Mouse (Mus musculus) liver, embryonic 11.5 days (tissue): ENCODE measurements around the gene Cage1. TPM values are rescaled to one million over a fixed set of nuclear protein-coding genes. Genes with fewer than 3 reads are reported as not detected.

Experiments
- ATAC-seq: fragments of 200-750 bp; cut with Nextera tagmentation; replicated peaks from 2 replicates; pipeline ENCODE4 v1.8.0; 2017; ENCODE audit warnings: moderate number of reproducible peaks, mild to moderate bottlenecking, moderate TSS enrichment, moderate library complexity; ENCODE audit not compliant: low FRiP score
- DNase-seq: peaks from one replicate; pipeline ENCODE4 v3.0.0-alpha.2; 2017; ENCODE audit warnings: low spot score
- H3K27ac ChIP-seq: fragments of 300-500 bp; sonication (generic); 2 replicates; pipeline ENCODE4 v1.5.1; 2014; ENCODE audit warnings: mild to moderate bottlenecking, low read depth, low read length, control low read depth
- H3K27me3 ChIP-seq: fragments of 300-500 bp; sonication (generic); replicated peaks from 2 replicates; pipeline ENCODE4 v1.6.1; 2014; ENCODE audit warnings: low read length, mixed read lengths; ENCODE audit not compliant: control insufficient read depth, insufficient read depth
- H3K36me3 ChIP-seq: fragments of 300-500 bp; sonication (generic); 2 replicates; pipeline ENCODE4 v1.6.1; 2014; ENCODE audit warnings: mild to moderate bottlenecking, low read length, moderate library complexity, mixed read lengths; ENCODE audit not compliant: control insufficient read depth, insufficient read depth
- H3K4me1 ChIP-seq: fragments of 300-500 bp; sonication (generic); replicated peaks from 2 replicates; pipeline ENCODE4 v1.6.1; 2014; ENCODE audit warnings: low read length, mixed read lengths; ENCODE audit not compliant: control insufficient read depth, insufficient read depth
- H3K4me2 ChIP-seq: fragments of 300-500 bp; sonication (generic); 2 replicates; pipeline ENCODE4 v1.6.1; 2014; ENCODE audit warnings: mild to moderate bottlenecking, control low read depth, moderate library complexity
- H3K4me3 ChIP-seq: fragments of 300-500 bp; sonication (generic); 2 replicates; pipeline ENCODE4 v1.5.1; 2014; ENCODE audit warnings: low read depth, low read length, control low read depth
- H3K9ac ChIP-seq: fragments of 300-500 bp; sonication (generic); 2 replicates; pipeline ENCODE4 v1.6.1; 2014; ENCODE audit warnings: low read depth, low read length, control low read depth
- H3K9me3 ChIP-seq: fragments of 300-500 bp; sonication (generic); 2 replicates; pipeline ENCODE4 v1.6.1; 2016; ENCODE audit warnings: low read length, inconsistent platforms, mixed read lengths; ENCODE audit not compliant: control insufficient read depth
- WGBS: fragments of 180-500 bp; shearing (Covaris S2); extraction: QIAGEN DNeasy Blood & Tissue Kit; methylation state at CpG from one replicate; pipeline ENCODE4 v1.1.7; 2014; 5-methylcytosine and 5-hydroxymethylcytosine counted together
- polyA plus RNA-seq: library from polyadenylated mRNA; unstranded; fragments of >200 nt; fragmentation: Nextera tagmentation; extraction: Ambion mirVana; gene quantifications from 2 replicates; pipeline ENCODE4 v1.2.1, GENCODE M21; 2014

Cage1 gene
- polyA plus RNA-seq, 1 experiment from 2014 or later = 0.96 TPM

DNA sequence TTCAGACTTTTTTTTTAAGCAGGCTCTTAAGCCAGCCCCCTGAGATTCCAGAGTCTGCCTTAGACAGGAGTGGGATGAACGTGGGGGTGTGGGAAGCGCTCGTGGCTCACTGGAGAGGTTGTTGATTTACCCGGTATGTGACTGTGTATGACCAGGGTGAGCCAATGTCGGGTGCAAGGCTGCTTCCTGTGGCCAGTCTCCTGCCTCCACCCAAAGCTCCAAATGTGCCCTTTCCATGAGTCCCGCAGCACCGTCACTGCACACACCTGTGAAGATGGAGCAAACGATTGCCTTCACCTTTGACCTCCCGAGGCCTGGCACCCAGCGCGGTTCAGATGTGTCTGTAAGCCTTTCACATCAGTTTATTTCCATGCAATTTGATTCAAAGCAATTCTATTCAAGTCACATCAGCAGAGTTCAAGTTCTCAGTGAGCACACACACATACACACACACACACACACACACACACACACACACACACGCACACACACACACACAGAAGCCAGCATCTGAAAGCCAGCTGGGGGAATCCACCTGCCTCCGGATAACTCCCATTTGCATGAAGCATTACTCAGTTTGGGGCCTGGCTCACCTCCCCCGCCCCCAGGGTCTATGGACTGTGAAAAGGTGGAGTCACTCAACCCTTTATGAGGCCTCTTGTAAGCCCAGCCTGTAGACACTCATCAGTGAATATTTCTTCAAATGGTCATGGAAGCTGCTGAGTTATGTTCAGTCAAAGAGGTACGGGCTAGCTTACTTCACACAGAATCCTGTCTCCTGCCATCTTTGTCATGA lies 70.4 kb downstream of the Cage1 start:
- no peak for ATAC-seq
- no peaks in the 10 kb centered on the region for H3K27me3 ChIP-seq
- no peak overlapping the region for H3K9ac ChIP-seq
- no peak overlapping the region for H3K4me2 ChIP-seq
- WGBS = 72% methylated on average over 15 of the region's 15 CpGs
- peaks cover 38% of the 10 kb centered on the region for H3K4me1 ChIP-seq
- no peak for DNase-seq
- no peak overlapping the region for H3K4me3 ChIP-seq
- H3K27ac ChIP-seq = 0 out of 2 replicates have a peak overlapping the region, but pooled peaks have one; percentile 28
- no peaks in the 10 kb centered on the region for H3K9me3 ChIP-seq
- no peaks in the 10 kb centered on the region for H3K36me3 ChIP-seq

DNA sequence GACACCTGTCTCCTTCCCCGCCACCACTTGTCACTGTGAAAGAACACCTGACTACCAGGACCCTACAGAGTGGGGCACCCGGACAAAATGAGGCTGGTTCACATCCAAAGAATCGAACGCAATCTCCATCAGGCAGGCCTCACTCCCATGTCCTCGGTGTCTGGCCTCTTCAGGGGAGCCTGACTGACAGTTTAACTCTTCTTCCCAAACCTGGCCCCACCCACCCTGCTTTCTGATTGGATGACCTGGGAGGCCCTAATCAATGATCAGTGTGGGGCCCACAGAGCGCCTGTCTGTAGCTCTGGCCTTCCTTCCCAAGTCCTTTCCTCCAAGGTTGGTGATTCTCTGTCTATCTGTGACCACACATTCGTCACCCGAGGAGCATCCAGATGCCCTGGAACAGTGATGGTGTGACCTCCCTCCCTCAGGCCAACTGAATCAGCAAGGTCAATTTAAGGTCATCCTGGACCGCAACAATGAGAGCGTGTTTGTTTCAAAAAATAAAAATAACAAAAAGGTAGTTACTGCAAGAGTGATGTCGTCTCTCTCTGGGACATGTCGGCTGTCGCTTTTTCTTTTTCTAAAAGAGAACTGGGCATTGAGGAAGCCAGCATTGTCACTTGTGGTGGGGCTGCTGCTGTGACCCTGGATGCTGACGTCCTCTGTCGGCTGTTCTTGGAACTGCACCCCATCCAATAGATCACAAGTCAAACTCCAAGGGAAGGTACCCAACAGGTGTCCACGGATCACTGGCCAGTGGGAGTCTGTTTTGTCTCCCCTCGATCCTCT lies 71.5 kb downstream of the Cage1 start:
- H3K4me3 ChIP-seq = peak overlapping the region; percentile 26
- no peaks in the 10 kb centered on the region for H3K36me3 ChIP-seq
- H3K9me3 ChIP-seq = no peaks in the 10 kb centered on the region
- DNase-seq (peak; percentile 66), ATAC-seq (peak; percentile 93)
- H3K9ac ChIP-seq = peak overlapping the region; percentile 65
- peak overlapping the region; percentile 82 for H3K27ac ChIP-seq
- H3K4me2 ChIP-seq = peak overlapping the region; percentile 79
- peaks cover 38% of the 10 kb centered on the region for H3K4me1 ChIP-seq
- 24% methylated on average over 17 of the region's 17 CpGs for WGBS
- H3K27me3 ChIP-seq = no peaks in the 10 kb centered on the region

DNA sequence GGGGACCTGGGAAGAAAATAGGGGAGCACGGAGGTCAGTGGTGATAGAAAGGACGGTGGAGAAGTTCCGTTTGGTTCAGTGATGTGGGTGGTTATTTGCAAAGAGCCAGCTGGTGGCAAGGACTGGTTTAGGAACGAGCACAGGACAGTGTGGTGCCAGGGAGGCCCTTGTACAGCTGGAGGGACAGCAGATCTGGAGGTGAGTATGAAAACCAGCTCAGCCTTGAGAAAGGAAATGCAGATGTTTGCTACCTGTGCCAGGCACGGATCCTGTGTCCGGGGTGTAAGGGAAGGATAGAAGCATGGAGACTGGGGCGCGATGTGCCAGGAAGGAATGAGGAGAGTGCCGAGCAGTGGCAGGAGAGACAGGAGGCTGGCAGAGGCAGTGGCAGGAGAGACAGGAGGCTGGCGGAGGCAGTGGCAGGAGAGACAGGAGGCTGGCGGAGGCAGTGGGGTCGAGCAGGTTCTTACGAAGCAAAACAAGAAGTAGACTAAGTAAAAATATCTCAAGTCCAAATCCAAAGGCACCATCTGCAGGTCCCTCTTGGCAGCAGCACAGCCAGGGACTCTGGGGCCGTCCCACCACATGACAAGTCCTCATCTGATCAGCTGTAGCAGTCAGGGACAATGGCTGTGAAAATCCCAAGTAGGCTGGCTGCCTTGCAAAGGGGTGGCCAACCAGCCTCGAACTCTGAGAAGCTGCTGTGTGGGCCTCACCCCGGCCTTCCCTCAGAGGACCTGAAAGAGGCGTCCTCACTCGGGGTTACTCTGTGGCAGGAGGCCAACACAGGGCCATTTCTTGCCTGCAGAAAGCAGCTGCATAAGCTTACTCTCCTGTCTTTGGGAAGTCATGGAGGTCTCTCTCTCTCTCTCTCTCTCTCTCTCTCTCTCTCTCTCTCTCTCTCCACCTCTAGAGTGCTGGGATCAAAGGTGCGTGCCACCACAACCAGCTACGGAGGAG lies 72.5 kb downstream of the Cage1 start:
- peak overlapping the region; percentile 82 for H3K27ac ChIP-seq
- H3K27me3 ChIP-seq = no peaks in the 10 kb centered on the region
- peak overlapping the region; percentile 51 for H3K4me3 ChIP-seq
- H3K9me3 ChIP-seq = no peaks in the 10 kb centered on the region
- DNase-seq (no peak), ATAC-seq (peak; percentile 20)
- H3K4me1 ChIP-seq = peaks cover 39% of the 10 kb centered on the region
- peak overlapping the region; percentile 65 for H3K9ac ChIP-seq
- peak overlapping the region; percentile 79 for H3K4me2 ChIP-seq
- H3K36me3 ChIP-seq = no peaks in the 10 kb centered on the region
- WGBS = 41% methylated on average over 20 of the region's 20 CpGs

DNA sequence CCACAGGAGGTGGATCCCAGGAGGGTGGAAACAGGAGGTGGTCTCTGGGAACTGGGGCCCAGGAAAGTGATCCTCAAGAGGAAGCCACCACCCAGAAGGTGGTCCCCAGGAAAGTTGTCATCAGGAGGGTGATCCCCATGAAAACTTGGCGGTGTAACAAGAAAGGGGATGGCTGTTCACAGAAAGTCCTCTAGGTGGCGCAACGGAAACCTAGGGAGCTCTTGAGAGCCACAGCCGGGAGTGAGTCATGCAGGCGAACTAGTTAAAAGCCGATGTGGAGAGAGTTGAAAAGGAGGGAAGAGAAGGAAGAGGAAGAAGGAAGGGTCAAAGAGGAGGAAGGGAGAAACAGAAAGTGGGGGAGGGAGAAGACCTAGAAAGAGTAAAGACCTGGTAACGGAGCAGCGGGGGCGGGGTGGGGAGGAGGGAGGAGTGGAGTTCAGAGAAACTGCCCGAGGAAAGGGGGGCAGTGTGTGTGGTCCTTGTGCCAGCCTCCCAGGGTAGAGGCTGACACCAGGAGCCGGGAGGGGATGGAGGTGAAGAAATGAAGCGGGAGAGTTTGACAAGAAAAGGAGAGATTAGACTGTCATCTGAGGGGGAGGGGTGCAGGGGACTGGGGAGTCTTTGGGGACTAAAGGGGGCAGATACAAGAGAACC lies 73.4 kb downstream of the Cage1 start:
- 0 out of 2 replicates have a peak overlapping the region, but pooled peaks have one; percentile 26 for H3K27ac ChIP-seq
- H3K4me1 ChIP-seq = peaks cover 42% of the 10 kb centered on the region
- H3K27me3 ChIP-seq = no peaks in the 10 kb centered on the region
- H3K9ac ChIP-seq = peak overlapping the region; percentile 65
- no peaks in the 10 kb centered on the region for H3K36me3 ChIP-seq
- DNase-seq = peak; percentile 74
- peak overlapping the region; percentile 51 for H3K4me3 ChIP-seq
- peak overlapping the region; percentile 79 for H3K4me2 ChIP-seq
- H3K9me3 ChIP-seq = 0 out of 2 replicates have a peak, but pooled peaks cover 2% of the 10 kb centered on the region
- 2% methylated on average over 12 of the region's 12 CpGs for WGBS
- ATAC-seq = no peak

DNA sequence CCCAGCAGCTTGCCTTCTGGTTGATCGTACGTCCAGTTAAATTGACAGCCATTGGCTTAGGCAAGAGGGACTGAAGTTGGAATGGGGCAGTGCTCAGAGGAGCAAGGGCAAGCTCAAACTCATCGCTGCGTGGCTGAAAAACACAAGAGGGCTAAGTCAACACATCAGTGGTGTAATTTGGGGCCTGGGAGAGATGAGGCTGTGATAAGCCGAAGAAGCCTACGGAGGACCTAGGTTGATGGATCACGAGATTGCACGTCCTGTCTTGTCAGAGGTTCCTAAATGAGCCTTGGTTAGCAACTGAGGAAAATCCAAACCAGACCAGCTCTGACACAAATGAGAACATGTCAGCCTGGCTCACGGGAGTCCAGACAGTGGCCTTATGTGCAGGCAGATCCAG lies 74.3 kb downstream of the Cage1 start:
- no peak overlapping the region for H3K4me2 ChIP-seq
- no peaks in the 10 kb centered on the region for H3K27me3 ChIP-seq
- no peak for ATAC-seq
- 0 out of 2 replicates have a peak, but pooled peaks cover 2% of the 10 kb centered on the region for H3K9me3 ChIP-seq
- DNase-seq = no peak
- no peaks in the 10 kb centered on the region for H3K36me3 ChIP-seq
- 82% methylated on average over 9 of the region's 9 CpGs for WGBS
- H3K4me3 ChIP-seq = no peak overlapping the region
- peaks cover 42% of the 10 kb centered on the region for H3K4me1 ChIP-seq
- H3K27ac ChIP-seq = no peak overlapping the region
- H3K9ac ChIP-seq = no peak overlapping the region

DNA sequence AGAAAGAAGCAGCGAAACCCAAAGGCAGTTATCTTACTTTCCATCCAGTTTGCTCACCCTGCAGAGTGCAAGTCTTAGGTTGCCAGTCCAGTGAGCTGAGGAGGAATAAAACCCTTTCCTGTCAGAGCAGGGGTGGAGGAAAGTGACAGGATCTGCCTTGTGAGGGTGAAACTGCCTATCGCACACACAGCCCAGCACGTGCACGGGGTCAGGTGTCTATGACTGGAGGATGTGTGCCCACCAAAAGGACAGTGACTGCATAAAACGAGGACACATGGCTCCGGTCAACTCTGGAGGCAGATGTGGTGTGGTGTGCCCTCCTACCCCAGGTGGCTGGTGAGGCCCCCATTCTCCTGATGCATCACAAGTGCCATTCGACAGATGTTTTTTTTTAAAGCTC lies 76.9 kb downstream of the Cage1 start:
- Histone ChIP-seq H3K9me3 (0 out of 2 replicates have a peak, but pooled peaks cover 2% of the 10 kb centered on the region), H3K27me3 (no peaks in the 10 kb centered on the region), H3K4me2 (no peak overlapping the region), H3K27ac (no peak overlapping the region), H3K36me3 (no peaks in the 10 kb centered on the region), H3K4me3 (no peak overlapping the region), H3K4me1 (peaks cover 20% of the 10 kb centered on the region), H3K9ac (no peak overlapping the region)
- WGBS = 76% methylated on average over 7 of the region's 7 CpGs
- no peak for ATAC-seq
- DNase-seq = no peak

DNA sequence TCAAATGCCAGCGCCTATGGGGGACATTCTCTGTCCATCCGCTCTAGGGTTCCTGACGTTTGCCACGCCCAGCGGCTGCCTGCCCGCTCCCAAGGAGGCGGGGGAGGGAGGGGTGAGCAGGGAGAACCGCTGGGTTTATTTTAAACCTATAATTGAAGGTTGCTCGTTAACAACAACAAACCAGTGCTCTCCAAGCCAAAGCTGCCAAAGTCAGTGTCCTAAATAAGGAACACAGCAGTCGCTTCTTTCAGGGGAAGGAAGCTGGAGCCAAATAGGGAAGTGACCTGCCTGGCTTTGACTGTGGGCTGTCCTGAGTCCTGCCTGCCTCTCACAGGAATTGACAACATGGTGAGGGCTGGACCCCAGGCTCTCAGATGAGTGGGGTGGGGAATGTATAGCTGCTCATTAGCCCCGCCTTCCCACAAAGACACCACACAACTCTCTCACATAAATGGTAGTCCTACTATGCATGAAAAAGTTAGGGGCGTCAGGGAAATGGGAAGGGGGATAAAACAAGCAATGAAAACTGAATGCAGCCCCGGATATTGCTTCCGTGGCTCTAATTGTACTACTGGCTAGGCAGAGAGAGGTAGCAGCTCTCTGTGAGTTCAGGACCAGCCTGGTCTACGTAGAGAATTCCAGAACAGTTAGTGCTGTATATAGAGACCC lies 77.5 kb downstream of the Cage1 start:
- Histone ChIP-seq H3K27ac (peak overlapping the region; percentile 64; the same call in 1 of the 2 replicates), H3K4me1 (peaks cover 15% of the 10 kb centered on the region)
- ATAC-seq = no peak

More for the DNA sequence above, 77.5 kb downstream of the Cage1 start:
- no peak overlapping the region for H3K9ac ChIP-seq
- H3K4me3 ChIP-seq = no peak overlapping the region
- H3K36me3 ChIP-seq = no peaks in the 10 kb centered on the region
- no peaks in the 10 kb centered on the region for H3K27me3 ChIP-seq
- no peak overlapping the region for H3K4me2 ChIP-seq
- DNase-seq = no peak
- WGBS = 63% methylated on average over 15 of the region's 15 CpGs
- H3K9me3 ChIP-seq = 0 out of 2 replicates have a peak, but pooled peaks cover 2% of the 10 kb centered on the region
